Mouse (Mus musculus): ENCODE measurements around the gene Rin2. TPM values are rescaled to one million over a fixed set of nuclear protein-coding genes. Genes with fewer than 3 reads are reported as not detected.

The Rin2 gene
- total RNA-seq, 2 experiments from 2014 or later, result 7.1 to 9.1 TPM

GRCm38 (mm10) chr2:145861193-145862123, 186.4 kb downstream of the Rin2 start:
- peak; percentile 37 for DNase-seq (ENCODE audit: low spot score)

DNA sequence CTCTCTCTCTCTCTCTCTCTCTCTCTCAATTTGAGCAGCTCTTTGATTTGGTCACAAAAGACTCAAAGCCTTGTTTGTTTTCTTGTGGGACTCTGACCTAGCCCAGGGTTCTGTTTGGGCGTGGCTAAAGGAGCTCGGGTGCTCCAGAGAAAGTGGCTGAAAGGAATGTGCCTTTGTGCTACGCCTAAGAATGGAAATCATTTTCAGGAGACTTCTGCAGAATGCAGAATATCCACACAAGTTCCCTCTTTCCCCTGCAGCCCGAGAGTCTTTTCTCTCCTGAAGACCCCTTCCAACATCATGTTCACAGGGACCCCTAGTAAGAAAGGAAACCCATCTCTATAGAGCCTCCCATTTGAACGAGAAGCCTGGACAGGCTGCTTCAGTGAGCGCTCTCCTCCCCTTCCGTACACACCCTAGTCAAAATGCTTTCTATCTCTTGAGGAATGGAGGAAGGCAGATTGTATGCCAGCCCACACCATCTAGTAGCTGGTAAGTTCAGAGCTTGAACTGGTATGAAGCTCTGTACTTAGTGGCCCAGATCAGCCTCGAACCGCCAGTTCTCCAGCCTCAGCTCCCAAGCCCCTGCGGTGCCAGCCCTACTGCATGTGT, 187.3 kb downstream of the Rin2 start:
- DNase-seq (ENCODE audit: low spot score), result peak; percentile 43

DNA sequence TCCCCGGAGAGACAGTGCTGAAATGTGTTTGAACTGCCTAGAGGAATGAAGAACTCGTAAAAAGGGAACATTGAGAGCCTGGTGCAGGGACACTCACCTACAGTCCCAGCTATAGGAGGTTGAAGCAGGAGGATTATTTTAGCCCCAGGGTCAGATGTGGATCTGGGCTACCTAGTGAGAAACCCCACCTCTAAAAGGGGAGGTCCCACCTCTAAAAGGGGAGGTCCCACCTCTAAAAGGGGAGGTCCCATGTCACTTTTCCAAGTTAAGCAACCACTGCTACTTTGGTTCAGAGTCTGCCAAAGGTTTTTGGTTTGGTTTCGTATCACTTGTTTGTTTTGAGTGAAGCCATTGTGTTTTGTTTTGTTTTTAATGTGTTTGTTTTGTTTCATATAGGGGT, 190.3 kb downstream of the Rin2 start:
- DNase-seq (ENCODE audit: low spot score), result no peak

DNA sequence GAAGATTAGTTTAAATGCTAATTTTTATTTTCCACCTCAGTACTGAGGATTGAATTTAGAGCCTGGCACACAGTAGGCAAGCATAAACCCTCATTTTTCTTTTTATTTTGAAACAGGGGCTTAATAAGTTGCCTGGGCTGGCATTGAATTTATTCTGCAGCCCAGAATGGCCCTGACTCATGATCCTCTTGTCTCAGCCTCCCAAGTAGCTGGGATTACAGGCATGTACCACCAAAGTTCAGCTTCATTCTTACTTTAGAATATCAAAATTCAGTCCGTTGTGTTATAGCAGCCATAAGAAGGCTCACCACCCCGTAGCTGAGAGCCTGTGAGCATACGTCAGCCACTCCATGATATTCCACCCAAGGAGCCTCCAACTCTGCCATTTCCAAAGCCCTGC, 191.2 kb downstream of the Rin2 start:
- no peak for DNase-seq (ENCODE audit: low spot score)

DNA sequence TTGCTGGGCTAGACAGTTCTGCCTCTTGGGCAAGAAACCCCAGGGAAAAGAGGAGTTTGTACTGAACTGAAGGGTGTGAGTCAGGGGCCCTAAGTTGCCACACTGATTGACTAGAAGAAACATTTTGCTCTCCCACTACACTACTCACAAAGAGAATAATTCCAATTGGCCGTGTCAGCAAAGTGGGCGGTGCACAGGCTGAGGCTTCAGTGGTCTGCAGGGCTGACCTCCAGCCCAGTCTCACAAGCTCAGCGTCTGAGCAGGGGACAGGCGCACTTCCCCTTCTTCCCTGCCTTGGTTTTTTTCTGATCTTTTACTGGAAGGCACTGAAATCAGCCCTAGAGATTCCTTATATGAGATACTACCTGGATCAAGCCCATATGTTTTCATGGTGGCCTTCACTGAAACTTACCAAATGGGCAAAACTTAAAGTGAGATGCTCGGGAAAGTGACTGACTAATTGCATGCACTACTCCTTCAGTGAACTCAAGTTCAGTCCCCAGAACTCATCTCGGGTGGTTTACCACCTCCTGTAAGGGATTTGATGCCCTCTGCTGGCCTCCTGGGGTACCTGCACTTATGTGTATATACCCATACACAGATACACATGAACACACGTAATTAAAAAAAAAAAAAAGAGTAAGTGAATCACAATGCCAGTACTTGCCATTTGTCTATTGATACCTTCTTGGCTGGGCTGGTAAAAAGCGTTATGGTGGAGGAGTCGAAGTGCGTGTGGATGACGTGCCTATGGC, 191.9 kb downstream of the Rin2 start:
- DNase-seq (ENCODE audit: low spot score), result no peak

- DNase-seq (ENCODE audit: low spot score), result no peak
Observed at GRCm38 (mm10) chr2:145871308-145871707, 196.3 kb downstream of the Rin2 start.

GRCm38 (mm10) chr2:145872099-145872498, 197.1 kb downstream of the Rin2 start:
- DNase-seq (ENCODE audit: low spot score), result no peak

DNA sequence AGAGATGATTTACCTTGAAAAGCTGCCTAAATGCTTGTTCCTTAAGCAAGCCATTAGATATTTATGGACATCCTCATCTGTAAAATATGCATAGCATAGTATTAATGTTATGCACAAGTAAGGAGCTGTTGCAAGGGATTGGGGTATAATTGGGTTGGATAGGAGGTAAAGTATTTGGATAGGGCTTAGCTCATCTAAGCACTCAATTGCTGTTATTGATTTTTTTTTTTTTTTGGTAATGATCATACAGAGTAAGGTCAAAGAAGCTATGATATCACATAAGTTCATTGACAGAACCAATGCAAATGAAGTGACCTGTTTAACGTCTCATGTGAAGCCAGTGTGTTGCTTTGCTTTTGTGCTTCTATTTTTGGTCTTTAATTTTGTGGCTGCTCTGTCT, 198.9 kb downstream of the Rin2 start:
- DNase-seq (ENCODE audit: low spot score), result no peak

DNA sequence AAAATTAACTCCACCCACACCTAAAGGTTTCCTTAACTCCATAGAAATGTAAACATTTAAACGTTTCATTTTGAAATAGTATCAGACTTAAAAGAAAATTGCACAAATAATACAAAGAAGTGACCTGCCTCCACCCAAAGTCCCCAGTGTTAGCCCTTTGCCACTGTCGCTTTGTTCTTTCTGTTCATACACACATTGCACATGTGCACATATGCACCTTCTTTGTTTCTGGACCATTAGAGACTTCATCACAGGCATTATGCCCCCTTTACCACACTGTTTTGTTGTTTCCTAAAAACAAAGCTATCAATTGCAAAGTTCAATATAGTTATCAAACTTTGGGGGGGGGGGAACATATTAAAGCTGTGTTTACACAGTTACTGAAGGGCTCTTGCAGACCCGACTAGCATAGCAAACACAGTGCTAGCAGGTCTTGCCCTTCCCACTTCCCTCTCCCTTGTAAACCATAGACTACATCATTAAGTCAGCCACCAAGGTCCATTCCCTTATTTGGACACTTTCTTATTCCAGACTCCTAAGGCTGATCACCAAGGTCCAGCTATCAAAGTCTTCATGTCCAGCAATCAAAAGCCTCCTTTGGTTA, 200.0 kb downstream of the Rin2 start:
- no peak for DNase-seq (ENCODE audit: low spot score)

GRCm38 (mm10) chr2:145877191-145877590, 202.2 kb downstream of the Rin2 start:
- DNase-seq (ENCODE audit: low spot score), result no peak

- DNase-seq (ENCODE audit: low spot score), result peak; percentile 35
Observed at GRCm38 (mm10) chr2:145880887-145881747, 206.1 kb downstream of the Rin2 start.

GRCm38 (mm10) chr2:145881932-145882331, 206.9 kb downstream of the Rin2 start:
- no peak for DNase-seq (ENCODE audit: low spot score)

- no peak for DNase-seq (ENCODE audit: low spot score)
Observed at GRCm38 (mm10) chr2:145882398-145882797, 207.4 kb downstream of the Rin2 start.

- DNase-seq (ENCODE audit: low spot score), result no peak
Observed at GRCm38 (mm10) chr2:145884036-145884912, 209.3 kb downstream of the Rin2 start.

GRCm38 (mm10) chr2:145884913-145885785, 210.1 kb downstream of the Rin2 start:
- DNase-seq (ENCODE audit: low spot score), result peak; percentile 69

DNA sequence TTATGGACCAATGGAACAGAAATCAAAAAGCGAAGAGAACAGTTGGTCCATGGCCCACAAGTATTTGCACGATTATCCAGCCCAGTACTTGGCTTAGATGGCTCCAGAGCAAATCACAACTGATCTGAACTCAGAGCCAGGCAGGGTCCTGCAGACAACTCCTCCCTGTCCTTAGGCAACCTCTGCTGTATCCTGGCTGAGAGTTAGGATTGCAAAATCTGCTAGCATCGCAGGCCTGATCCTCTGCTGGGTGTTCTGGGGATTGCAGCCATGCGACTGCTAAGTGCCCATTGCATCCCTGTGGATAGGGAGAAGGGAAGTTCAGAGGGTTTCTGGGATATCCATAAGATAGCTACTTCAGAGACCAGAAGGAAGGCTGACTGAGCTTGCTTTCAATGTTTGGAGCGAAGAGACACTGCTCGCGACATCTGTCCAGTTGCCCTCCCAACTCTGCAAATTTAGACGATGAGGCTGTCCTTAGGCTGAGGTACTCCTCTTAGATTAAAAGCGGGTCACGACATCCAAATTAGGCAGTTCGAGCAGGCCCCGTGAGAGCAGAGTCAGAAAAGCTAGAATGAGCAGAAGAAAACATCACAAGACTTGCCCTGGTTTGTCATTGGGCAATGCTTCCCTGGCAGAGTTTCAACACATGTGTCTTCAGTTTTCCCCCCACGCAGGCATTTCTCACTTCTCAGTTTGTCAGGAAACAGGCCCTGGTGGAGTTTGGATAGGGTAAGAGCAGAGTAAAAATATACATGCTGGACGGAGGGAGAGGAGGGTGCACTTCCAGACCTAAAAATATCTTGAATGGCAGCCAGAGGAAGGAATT, 213.1 kb downstream of the Rin2 start:
- peak; percentile 81 for DNase-seq (ENCODE audit: low spot score)

- DNase-seq (ENCODE audit: low spot score), result no peak
Observed at GRCm38 (mm10) chr2:145888766-145889480, 213.9 kb downstream of the Rin2 start.
